Mouse (Mus musculus) kidney, adult 2 months (tissue): ENCODE results near the gene Hmcn2. TPM values are rescaled to one million over a fixed set of nuclear protein-coding genes. Genes with fewer than 3 reads are reported as not detected.

Source experiments
- DNase-seq: peaks from one replicate; pipeline ENCODE4 v3.0.0; 2021
- H3K27ac ChIP-seq: fragments of 200-500 bp; 2 replicates; pipeline ENCODE4 v1.5.1; 2012; ENCODE audit warnings: low read depth, low read length, control low read depth, inconsistent platforms; ENCODE audit not compliant: insufficient read depth
- H3K27me3 ChIP-seq: fragments of 200-500 bp; replicated peaks from 2 replicates; pipeline ENCODE4 v1.6.1; 2012; ENCODE audit warnings: mild to moderate bottlenecking, moderate library complexity, low read length, inconsistent platforms; ENCODE audit not compliant: control insufficient read depth, insufficient read depth
- H3K36me3 ChIP-seq: fragments of 200-500 bp; 2 replicates; pipeline ENCODE4 v1.6.1; 2012; ENCODE audit warnings: mild to moderate bottlenecking, moderate library complexity, low read length, inconsistent platforms; ENCODE audit not compliant: control insufficient read depth, insufficient read depth
- H3K4me1 ChIP-seq: fragments of 200-500 bp; 2 replicates; pipeline ENCODE4 v1.6.1; 2011; ENCODE audit warnings: low read length; ENCODE audit not compliant: control insufficient read depth, insufficient read depth
- H3K4me3 ChIP-seq: fragments of 200-500 bp; 2 replicates; pipeline ENCODE4 v1.5.1; 2011; ENCODE audit warnings: mild to moderate bottlenecking, low read depth, low read length, control low read depth; ENCODE audit not compliant: insufficient read depth
- CTCF ChIP-seq: fragments of 200-500 bp; conservative IDR thresholded peaks from 2 replicates; pipeline ENCODE4 v1.5.1; 2011; ENCODE audit warnings: low read depth, mild to moderate bottlenecking, control low read depth, low read length, moderate library complexity, mixed read lengths; ENCODE audit not compliant: insufficient read depth, insufficient read length
- POLR2A ChIP-seq: fragments of 200-500 bp; IDR thresholded peaks from one replicate; pipeline ENCODE4 v1.6.1; 2011; ENCODE audit warnings: low read depth, low read length, control low read depth
- WGBS: fragments of 180-500 bp; shearing (Covaris S2); methylation state at CpG from one replicate; pipeline ENCODE4 v1.1.7; 2018; 5-methylcytosine and 5-hydroxymethylcytosine counted together
- polyA plus RNA-seq: library from polyadenylated mRNA; depleted of rRNA; stranded (reverse); fragments of >200 nt; gene quantifications from 2 replicates; pipeline ENCODE4 v1.2.3, GENCODE M21; 2012

The Hmcn2 gene
- polyA plus RNA-seq, 1 experiment: 14.3 TPM

DNA sequence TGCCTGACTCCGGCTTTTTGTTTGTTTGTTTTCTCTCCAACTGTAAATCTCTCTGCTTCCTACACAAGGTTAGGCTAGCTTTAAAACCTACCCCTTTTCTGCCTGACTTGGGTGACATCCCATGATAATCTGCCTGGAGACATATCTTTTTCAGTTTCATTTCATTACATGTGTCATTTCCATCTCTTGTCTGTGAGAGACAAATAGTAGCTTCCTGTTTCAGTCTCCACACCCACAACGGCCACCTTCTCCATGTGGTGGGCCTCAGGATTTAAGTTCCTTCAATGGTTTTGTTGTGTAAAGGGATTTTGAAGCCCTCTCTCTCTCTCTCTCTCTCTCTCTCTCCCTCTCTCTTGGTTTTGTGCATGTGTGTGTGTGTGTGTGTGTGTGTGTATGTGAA is 133.3 kb downstream of the Hmcn2 start:
- Histone ChIP-seq H3K4me3 (no peak overlapping the region), H3K27ac (no peak overlapping the region), H3K36me3 (no peaks in the 10 kb centered on the region), H3K4me1 (no peaks in the 10 kb centered on the region), H3K27me3 (no peaks in the 10 kb centered on the region)
- TF ChIP-seq CTCF (no peak), POLR2A (no peak)
- DNase-seq: no peak
- 79% methylated on average over 2 of the region's 2 CpGs for WGBS

GRCm38 (mm10) chr2:31448756-31449440 is 134.7 kb downstream of the Hmcn2 start:
- 63% methylated on average over 3 of the region's 3 CpGs for WGBS
- H3K4me1 ChIP-seq: 0 out of 2 replicates have a peak, but pooled peaks cover 4% of the 10 kb centered on the region
- no peak for DNase-seq
- H3K36me3 ChIP-seq: no peaks in the 10 kb centered on the region
- H3K27me3 ChIP-seq: no peaks in the 10 kb centered on the region
- TF ChIP-seq POLR2A (no peak), CTCF (no peak)
- no peak overlapping the region for H3K27ac ChIP-seq
- no peak overlapping the region for H3K4me3 ChIP-seq

- 0 out of 2 replicates have a peak, but pooled peaks cover 5% of the 10 kb centered on the region for H3K4me1 ChIP-seq
- no peak overlapping the region for H3K27ac ChIP-seq
- TF ChIP-seq CTCF (no peak), POLR2A (no peak)
These were observed 135.2 kb downstream of the Hmcn2 start for GRCm38 (mm10) chr2:31449441-31449815.

DNA sequence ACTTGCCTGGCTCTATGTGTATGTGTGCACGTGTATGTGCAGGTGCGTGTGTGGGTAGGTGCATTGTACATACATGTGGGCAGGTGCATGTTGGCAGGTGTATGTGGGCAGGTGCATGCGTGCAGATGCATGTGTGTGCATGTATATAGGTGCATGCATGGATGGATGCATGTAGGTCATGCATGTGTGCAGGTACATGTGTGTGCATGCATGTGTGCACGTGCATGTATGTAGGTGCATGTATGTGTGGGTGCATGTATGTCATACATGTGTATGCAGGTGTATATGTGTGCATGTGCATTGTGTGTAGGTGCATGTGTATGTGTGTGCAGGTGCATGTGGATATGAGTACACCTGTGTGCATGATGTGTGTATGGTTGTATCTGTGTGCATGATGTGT is 135.7 kb downstream of the Hmcn2 start:
- Histone ChIP-seq H3K36me3 (no peaks in the 10 kb centered on the region), H3K27me3 (no peaks in the 10 kb centered on the region), H3K27ac (no peak overlapping the region), H3K4me1 (0 out of 2 replicates have a peak, but pooled peaks cover 5% of the 10 kb centered on the region), H3K4me3 (no peak overlapping the region)
- WGBS: 94% methylated on average over 4 of the region's 4 CpGs
- DNase-seq: no peak
- no peak for TF ChIP-seq POLR2A
- no peak for TF ChIP-seq CTCF

More at GRCm38 (mm10) chr2:31449441-31449815, 135.2 kb downstream of the Hmcn2 start:
- 38% methylated on average over 4 of the region's 4 CpGs for WGBS
- peak; percentile 28 for DNase-seq
- no peaks in the 10 kb centered on the region for H3K27me3 ChIP-seq
- H3K36me3 ChIP-seq: no peaks in the 10 kb centered on the region
- no peak overlapping the region for H3K4me3 ChIP-seq

DNA sequence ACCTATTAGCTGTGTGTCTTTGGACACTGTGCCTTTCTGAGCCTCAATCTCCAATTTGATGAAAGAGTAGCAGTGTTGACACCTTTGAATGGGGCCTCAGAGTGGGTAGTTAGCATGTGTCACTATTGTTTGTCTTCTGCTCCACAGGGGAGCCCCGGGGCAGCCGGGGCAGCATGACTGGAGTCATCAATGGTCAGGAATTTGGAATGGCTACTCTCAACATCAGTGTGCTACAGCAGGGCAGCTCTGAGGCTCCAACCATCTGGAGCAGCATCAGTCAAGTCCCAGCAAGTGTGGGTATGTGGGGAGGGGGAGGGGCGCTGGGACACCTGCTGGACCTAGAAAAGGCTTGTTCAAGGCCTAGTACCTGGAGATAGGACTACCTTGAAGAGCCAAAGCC is 136.4 kb downstream of the Hmcn2 start:
- 58% methylated on average over 3 of the region's 3 CpGs for WGBS
- DNase-seq: no peak
- Histone ChIP-seq H3K4me1 (peaks cover 5% of the 10 kb centered on the region; the same call in 1 of the 2 replicates), H3K27me3 (no peaks in the 10 kb centered on the region), H3K4me3 (no peak overlapping the region), H3K27ac (no peak overlapping the region), H3K36me3 (no peaks in the 10 kb centered on the region)
- no peak for TF ChIP-seq POLR2A
- TF ChIP-seq CTCF: no peak

DNA sequence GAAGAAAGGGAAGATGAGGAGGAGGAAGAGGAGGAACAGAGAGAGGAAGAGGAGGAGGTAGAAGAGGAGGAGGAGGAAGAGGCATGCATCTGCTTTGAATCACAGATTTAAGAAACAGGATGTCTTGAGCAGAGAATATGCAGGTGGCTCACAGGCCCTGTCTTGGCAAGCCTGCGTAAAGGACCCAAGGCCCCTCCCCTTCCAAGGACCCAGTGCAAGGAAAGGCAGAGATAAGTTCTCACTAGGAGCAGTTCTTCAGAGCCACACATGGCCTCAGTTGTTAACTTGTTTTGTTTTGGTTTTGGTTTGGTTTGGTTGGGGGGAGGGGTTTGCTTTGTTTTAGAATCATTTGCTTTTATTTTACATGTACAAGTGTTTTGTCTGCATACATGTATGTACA is 137.3 kb downstream of the Hmcn2 start:
- DNase-seq: no peak
- WGBS: 79% methylated on average over 1 of the region's 1 CpGs
- no peak overlapping the region for H3K27ac ChIP-seq

DNA sequence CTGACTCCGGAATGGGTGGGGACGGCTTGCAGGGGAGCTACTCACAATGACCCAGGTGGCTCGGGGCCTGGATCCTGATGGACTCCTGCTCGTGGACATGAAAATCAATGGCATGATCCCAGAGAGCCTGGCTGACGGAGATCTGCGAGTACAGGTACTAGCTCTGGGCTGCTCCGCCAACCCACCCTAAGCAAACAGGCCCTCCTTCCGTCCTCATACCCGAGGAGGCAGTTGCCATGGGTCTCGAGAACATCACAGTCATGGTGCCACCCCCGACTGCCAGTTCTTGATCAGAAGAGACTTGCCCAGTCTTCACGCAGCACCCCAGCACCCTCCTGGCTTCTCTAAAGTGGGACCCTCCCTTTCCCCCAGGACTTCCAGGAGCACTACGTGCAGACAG is 138.8 kb downstream of the Hmcn2 start:
- WGBS: 93% methylated on average over 13 of the region's 13 CpGs
- H3K27me3 ChIP-seq: no peaks in the 10 kb centered on the region
- H3K36me3 ChIP-seq: no peaks in the 10 kb centered on the region
- H3K4me3 ChIP-seq: no peak overlapping the region
- peaks cover 5% of the 10 kb centered on the region; the same call in 1 of the 2 replicates for H3K4me1 ChIP-seq
- TF ChIP-seq POLR2A: no peak
- no peak for TF ChIP-seq CTCF
- DNase-seq: no peak
- no peak overlapping the region for H3K27ac ChIP-seq

More for the DNA sequence above, 137.3 kb downstream of the Hmcn2 start:
- H3K27me3 ChIP-seq: no peaks in the 10 kb centered on the region
- no peak overlapping the region for H3K4me3 ChIP-seq
- no peak for TF ChIP-seq POLR2A
- no peak for TF ChIP-seq CTCF
- no peaks in the 10 kb centered on the region for H3K36me3 ChIP-seq
- peaks cover 5% of the 10 kb centered on the region; the same call in 1 of the 2 replicates for H3K4me1 ChIP-seq
